Mouse (Mus musculus) layer of hippocampus, postnatal 14 days (tissue): ENCODE data around the gene Pcnt. TPM values are rescaled to one million over a fixed set of nuclear protein-coding genes. Genes with fewer than 3 reads are reported as not detected.

Experiments
- DNase-seq, 2 experiments: peaks; one replicate each; pipeline ENCODE4 v3.0.0; 2021 to 2022; ENCODE audit warnings: low spot score in 2 of 2, mixed read lengths in 1 of 2
- long read RNA-seq, 2 experiments: library from polyadenylated mRNA; stranded (forward); transcript quantifications; one replicate each; pipeline ENCODE4 v2.0.0; 2021
- total RNA-seq, 2 experiments: library from RNA; stranded (reverse); gene quantifications; 2 replicates each; pipeline ENCODE4 v1.2.3; 2021

Pcnt gene
- total RNA-seq = 10 to 100 TPM; 14.6 to 18.6 TPM
- long read RNA-seq, experiment 1, partial matches to known transcripts = 7 of 7 reads
- long read RNA-seq, experiment 1, other reads (novel, unspliced or antisense) = 0 of 7 reads
- long read RNA-seq, experiment 2, partial matches to known transcripts = 4 of 5 reads
- long read RNA-seq, experiment 2, other reads (novel, unspliced or antisense) = 0 of 5 reads

GRCm38 (mm10) chr10:76442178-76443088 lies at the start of gene Pcnt:
Gene Pcnt (minus strand): TSS chr10:76442786.
- DNase-seq = peak; percentile 96 to 98

DNA sequence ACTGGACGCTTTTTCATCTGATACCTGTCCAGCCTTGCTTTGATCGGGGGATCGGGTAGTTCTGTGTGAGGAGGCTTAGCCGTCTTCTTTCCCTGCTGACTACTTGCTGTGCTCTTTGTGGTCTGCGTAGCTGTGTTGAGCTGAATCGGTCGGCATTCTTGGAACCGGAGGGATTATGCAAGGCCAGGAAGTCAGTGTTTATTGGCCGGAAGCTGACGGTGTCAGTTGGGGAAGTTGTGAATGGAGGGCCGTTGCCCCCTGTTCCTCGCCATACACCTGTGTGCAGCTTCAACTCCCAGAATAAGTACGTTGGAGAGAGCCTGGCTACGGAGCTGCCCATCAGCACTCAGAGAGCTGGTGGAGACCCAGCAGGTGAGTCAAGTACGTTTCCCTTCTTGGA lies 46.6 kb upstream of the Pcnt start:
- DNase-seq = no peak

GRCm38 (mm10) chr10:76488265-76488664 lies 45.7 kb upstream of the Pcnt start:
- DNase-seq = no peak

- no peak for DNase-seq
Observed at GRCm38 (mm10) chr10:76486302-76486701, 43.7 kb upstream of the Pcnt start.

DNA sequence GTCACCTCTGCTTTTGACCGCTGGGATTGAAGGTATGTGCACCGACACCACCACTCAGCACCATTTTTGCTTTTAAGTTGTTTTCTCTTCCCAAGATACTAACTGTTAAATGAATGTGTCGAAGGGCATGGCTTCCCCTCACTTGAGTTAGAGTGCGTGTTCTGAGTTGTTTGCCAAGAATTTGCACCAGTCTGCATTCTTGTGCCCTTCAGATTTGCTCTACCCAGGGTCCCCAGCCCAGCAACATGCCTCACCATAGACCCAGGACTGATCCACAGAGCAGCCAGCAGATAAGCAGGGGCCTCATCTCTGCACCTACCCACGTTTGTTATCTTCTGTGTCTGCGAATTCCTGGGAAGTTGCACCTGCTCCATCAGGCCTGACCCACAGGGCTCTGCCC lies 38.9 kb upstream of the Pcnt start:
- DNase-seq = no peak

GRCm38 (mm10) chr10:76480851-76481250 lies 38.3 kb upstream of the Pcnt start:
- DNase-seq = no peak

DNA sequence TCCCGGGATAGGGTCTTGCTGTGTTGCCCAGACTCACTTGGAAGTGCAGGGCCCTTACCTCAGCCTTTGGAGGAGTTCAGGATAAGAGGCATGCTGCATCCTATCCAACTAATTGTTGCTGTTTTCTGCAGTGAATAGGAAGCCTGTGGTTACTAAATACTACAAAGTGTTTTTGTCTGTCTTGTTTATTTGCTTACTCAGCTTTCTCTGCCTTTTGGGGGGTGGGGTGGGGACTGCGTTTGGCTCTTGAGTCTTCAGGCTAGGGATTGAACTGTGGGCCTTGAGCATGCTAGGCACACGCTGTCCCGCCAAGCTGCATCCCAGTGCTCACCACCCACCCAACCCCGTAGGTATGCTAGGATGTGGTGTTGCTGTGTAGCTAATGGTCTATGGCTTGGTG lies 31.2 kb upstream of the Pcnt start:
- DNase-seq = no peak

DNA sequence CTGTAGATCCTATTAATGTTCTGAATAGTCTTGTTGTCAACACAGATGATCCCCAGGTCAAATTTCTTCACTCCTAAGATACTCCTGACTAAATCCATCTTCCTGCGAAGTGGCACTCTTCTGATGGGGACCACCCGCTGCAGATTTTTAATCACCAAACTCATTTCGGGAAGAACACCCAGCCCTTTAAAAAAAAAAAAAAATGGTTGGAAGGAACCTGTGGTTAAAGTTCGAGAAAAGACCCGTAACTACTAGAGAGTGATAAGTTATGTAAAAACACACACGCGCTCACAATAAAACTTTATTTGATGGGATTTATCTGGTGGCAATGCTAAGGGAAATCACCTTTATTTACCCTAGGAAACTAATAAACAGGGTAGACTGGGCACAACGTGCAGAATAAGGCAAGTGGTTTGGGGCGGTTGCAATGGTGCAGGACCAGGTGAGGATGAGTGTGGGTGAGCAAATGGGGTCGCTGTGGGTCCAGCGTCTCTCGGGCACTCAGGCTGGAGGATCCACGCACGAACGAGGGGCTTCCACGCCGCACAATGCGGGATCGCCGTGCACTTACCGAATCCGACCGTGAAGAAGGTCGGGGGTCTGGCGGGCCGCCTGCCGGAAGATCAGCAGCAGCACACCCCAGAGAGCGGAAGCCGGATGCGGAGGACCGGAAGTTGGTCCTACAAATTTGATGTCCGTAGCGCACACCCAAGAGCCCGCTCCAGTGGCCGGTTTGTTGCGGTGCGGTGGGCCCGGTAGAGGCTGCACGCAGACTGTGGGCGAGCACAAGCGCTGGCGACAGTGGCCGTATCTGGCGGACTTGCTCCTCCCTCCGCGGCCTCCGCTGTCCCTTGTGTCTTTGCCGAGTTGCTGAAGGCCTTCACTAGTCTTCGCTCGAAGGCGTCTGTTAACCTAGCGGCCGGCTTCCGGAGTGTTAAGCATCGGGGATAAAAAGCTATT lies 25.9 kb upstream of the Pcnt start, which contains the start of the genes Mcm3ap and Ybey:
Mcm3ap (plus strand) TSS at position 725 of the 960 bp plus-strand sequence.
Ybey (minus strand) TSS at position 912 of the 960 bp plus-strand sequence.
- DNase-seq = peak; percentile 88 to 91

DNA sequence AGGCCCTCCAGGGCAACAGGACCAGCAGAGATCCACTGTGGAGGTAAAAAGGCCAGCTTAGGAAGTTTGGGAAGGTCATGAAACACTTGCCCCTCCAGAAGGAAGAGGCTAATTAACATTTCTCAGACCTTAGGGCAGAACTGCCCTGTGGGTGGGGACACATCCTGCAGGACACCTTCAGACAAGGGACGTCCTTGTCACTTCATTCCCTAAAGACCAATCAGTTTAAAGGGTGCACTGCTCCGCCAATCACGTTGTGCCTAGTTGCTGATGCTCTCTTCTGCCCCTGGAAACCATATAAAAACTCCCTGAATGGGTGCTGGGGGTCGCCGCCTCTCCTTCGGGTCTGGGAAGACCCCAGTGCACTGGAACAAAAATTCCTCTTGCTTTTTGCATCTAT lies 20.1 kb upstream of the Pcnt start:
- no peak for DNase-seq

- peak in 1 of 2 experiments; percentile 22 for DNase-seq
Observed at GRCm38 (mm10) chr10:76462312-76462711, 19.7 kb upstream of the Pcnt start.

DNA sequence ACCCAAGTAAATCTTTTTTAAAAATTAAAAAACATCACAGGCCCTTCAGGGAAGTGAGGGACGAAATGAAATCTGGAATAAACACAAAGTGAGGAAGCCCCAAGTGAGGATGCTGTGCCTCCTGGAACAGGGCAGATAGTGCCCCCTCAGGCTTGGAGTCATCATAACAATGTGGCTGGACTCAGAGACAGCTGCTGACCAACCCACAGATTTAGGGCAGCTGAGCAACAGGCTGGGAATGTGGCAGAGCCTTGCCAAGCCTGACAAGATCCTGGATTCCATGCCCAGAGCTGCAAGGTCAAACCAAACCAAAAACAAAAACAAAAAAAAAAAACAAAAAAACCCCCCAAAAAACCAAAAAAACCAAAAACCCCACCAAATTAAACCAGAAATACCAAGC lies 18.7 kb upstream of the Pcnt start:
- DNase-seq = no peak

GRCm38 (mm10) chr10:76455289-76455688 lies 12.7 kb upstream of the Pcnt start:
- DNase-seq = peak; percentile 26 to 37

DNA sequence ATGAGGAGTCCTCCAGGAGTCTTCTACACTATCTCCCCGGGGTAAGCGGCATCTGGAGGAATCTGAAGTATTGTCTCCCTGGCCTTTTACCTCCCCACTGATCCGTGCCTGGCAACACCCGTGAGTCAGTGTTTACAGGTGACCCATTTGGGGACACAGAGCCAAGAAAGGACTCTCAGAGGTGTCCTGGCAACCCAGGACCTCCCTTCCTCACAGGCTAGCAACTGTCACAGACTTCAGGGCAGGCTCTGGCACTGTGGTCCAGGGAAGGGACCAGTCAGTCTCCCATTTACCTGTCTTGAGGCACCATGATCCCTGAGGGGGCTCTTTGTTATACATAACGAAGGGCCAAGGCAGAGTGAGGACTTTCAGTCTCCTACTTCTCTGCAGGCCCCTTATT lies 6.3 kb upstream of the Pcnt start, which contains the start of gene 2610028H24Rik:
2610028H24Rik (plus strand) TSS at position 231 of the 400 bp plus-strand sequence.
- no peak for DNase-seq

GRCm38 (mm10) chr10:76447406-76448229 lies 5.0 kb upstream of the Pcnt start:
- DNase-seq = no peak

DNA sequence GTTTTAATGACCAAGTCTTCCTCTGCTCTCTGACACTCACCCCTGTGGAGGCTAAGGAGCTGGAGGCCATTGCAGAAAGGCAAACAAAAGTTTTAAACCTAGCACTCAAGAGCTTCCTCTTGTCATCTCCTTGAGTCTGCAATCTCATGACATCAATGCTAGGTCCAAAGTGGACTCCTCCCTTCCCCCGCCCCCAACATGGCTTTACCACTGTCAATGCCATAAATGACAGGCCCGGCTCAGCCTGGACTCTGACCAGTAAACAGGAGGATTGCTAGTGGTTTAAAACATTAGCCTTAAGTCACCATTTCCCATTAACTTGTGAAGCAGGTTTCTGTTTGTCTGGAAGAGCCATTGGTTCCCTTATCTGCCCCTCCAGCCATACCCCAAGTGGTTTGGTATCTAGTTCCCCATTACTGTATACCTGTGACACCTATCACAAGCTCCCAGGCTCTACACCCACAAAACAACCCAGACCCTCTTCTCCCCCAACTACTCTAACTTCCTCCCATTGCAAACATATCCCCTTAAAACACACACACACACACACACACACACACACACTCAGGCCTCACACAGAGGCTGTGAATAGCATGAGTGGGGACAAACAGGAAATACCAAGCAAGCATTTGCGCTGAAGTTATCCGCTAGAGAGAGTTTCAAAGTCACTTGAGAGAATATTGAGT lies 3.6 kb upstream of the Pcnt start:
- DNase-seq = no peak

GRCm38 (mm10) chr10:76440281-76440680 lies 2.3 kb downstream of the Pcnt start, which contains the start of gene AC141477.1:
Gene AC141477.1 (minus strand): TSS chr10:76440444.
- DNase-seq = no peak

- no peak for DNase-seq
Observed at GRCm38 (mm10) chr10:76439107-76439890, 3.3 kb downstream of the Pcnt start.

GRCm38 (mm10) chr10:76433925-76434324 lies 8.7 kb downstream of the Pcnt start:
- no peak for DNase-seq

GRCm38 (mm10) chr10:76425674-76426073 lies 16.9 kb downstream of the Pcnt start:
- no peak for DNase-seq
